Mouse (Mus musculus): ENCODE measurements around the gene Clrn2. TPM values are rescaled to one million over a fixed set of nuclear protein-coding genes. Genes with fewer than 3 reads are reported as not detected.

Gene Clrn2
- not detected in 2 replicates for polyA plus RNA-seq (2012; rRNA removed)

- WGBS = 78% methylated on average over 6 of the region's 6 CpGs
- Histone ChIP-seq H3K4me3 (ENCODE audit: low read depth, low read length) (no peak within 1 kb of the TSS), H3K27ac (ENCODE audit: insufficient read depth, low read depth, low read length) (no peak within 1 kb of the TSS), H3K27me3 (ENCODE audit: control insufficient read depth, insufficient read depth, low read length) (no peaks in the 10 kb centered on the region), H3K36me3 (ENCODE audit: control insufficient read depth, insufficient read depth, low read length) (no peaks in the 10 kb centered on the region), H3K4me1 (ENCODE audit: control insufficient read depth, insufficient read depth, insufficient read length, low read length) (peaks cover 9% of the 10 kb centered on the region; the same call in 1 of the 2 replicates)
- TF ChIP-seq POLR2A (IDR thresholded peaks at IDR 0.05; ENCODE audit: low read depth, low read length) = no peak
- no peak for TF ChIP-seq CTCF (IDR thresholded peaks at IDR 0.05; ENCODE audit: extremely low read depth, insufficient read length, insufficient replicate concordance, low read depth, low read length)
Observed at GRCm38 (mm10) chr5:45453451-45453850, at the start of gene Clrn2. Clrn2 (plus strand) TSS chr5:45453751.

GRCm38 (mm10) chr5:45406129-45406528 is 47.4 kb upstream of the Clrn2 start:
- Histone ChIP-seq H3K27ac (ENCODE audit: insufficient read depth, low read depth, low read length) (no peak overlapping the region), H3K27me3 (ENCODE audit: control insufficient read depth, insufficient read depth, low read length) (no peaks in the 10 kb centered on the region; the same call in 1 of the 2 replicates), H3K4me1 (ENCODE audit: control insufficient read depth, insufficient read depth, insufficient read length, low read length) (no peaks in the 10 kb centered on the region), H3K4me3 (ENCODE audit: low read depth, low read length) (no peak overlapping the region), H3K36me3 (ENCODE audit: control insufficient read depth, insufficient read depth, low read length) (no peaks in the 10 kb centered on the region)
- WGBS = 59% methylated on average over 2 of the region's 2 CpGs
- TF ChIP-seq CTCF (IDR thresholded peaks at IDR 0.05; ENCODE audit: extremely low read depth, insufficient read length, insufficient replicate concordance, low read depth, low read length) = no peak
- TF ChIP-seq POLR2A (IDR thresholded peaks at IDR 0.05; ENCODE audit: low read depth, low read length) = no peak

DNA sequence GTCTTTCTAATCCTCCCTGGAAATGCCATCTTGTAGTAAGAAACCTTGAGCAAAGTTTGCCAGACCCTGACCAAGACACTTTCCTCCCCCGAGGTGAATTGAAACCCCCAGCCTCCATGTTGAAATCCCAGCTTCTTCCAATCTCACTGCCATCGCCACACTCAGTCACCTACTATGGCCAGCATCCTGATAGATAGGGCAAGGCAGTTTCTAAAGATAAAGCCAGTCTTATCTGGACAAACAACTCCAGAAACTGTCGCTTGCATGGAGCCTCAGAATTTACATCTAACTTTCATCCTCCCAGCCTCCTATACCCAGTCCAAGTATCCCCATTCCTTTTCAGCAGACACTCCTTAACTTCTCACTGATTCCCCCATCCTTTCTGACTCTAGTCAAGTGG is 37.1 kb upstream of the Clrn2 start:
- no peak overlapping the region for H3K4me3 ChIP-seq (ENCODE audit: low read depth, low read length)
- H3K27ac ChIP-seq (ENCODE audit: insufficient read depth, low read depth, low read length) = no peak overlapping the region
- 75% methylated on average over 3 of the region's 3 CpGs for WGBS
- H3K27me3 ChIP-seq (ENCODE audit: control insufficient read depth, insufficient read depth, low read length) = no peaks in the 10 kb centered on the region
- TF ChIP-seq CTCF (IDR thresholded peaks at IDR 0.05; ENCODE audit: extremely low read depth, insufficient read length, insufficient replicate concordance, low read depth, low read length) (no peak), POLR2A (IDR thresholded peaks at IDR 0.05; ENCODE audit: low read depth, low read length) (no peak)
- H3K4me1 ChIP-seq (ENCODE audit: control insufficient read depth, insufficient read depth, insufficient read length, low read length) = peaks cover 3% of the 10 kb centered on the region
- no peaks in the 10 kb centered on the region for H3K36me3 ChIP-seq (ENCODE audit: control insufficient read depth, insufficient read depth, low read length)

GRCm38 (mm10) chr5:45417859-45418443 is 35.6 kb upstream of the Clrn2 start:
- Histone ChIP-seq H3K27me3 (ENCODE audit: control insufficient read depth, insufficient read depth, low read length) (no peaks in the 10 kb centered on the region), H3K27ac (ENCODE audit: insufficient read depth, low read depth, low read length) (no peak overlapping the region), H3K4me1 (ENCODE audit: control insufficient read depth, insufficient read depth, insufficient read length, low read length) (peaks cover 3% of the 10 kb centered on the region), H3K36me3 (ENCODE audit: control insufficient read depth, insufficient read depth, low read length) (no peaks in the 10 kb centered on the region), H3K4me3 (ENCODE audit: low read depth, low read length) (no peak overlapping the region)
- 40% methylated on average over 3 of the region's 3 CpGs for WGBS
- no peak for TF ChIP-seq CTCF (IDR thresholded peaks at IDR 0.05; ENCODE audit: extremely low read depth, insufficient read length, insufficient replicate concordance, low read depth, low read length)
- TF ChIP-seq POLR2A (IDR thresholded peaks at IDR 0.05; ENCODE audit: low read depth, low read length) = no peak

- TF ChIP-seq POLR2A (IDR thresholded peaks at IDR 0.05; ENCODE audit: low read depth, low read length) (no peak), CTCF (IDR thresholded peaks at IDR 0.05; ENCODE audit: extremely low read depth, insufficient read length, insufficient replicate concordance, low read depth, low read length) (peak; percentile 49; the same call in 1 of the 2 replicates)
- H3K36me3 ChIP-seq (ENCODE audit: control insufficient read depth, insufficient read depth, low read length) = no peaks in the 10 kb centered on the region
- peaks cover 3% of the 10 kb centered on the region for H3K4me1 ChIP-seq (ENCODE audit: control insufficient read depth, insufficient read depth, insufficient read length, low read length)
- no peak overlapping the region for H3K27ac ChIP-seq (ENCODE audit: insufficient read depth, low read depth, low read length)
- H3K4me3 ChIP-seq (ENCODE audit: low read depth, low read length) = no peak overlapping the region
- no peaks in the 10 kb centered on the region for H3K27me3 ChIP-seq (ENCODE audit: control insufficient read depth, insufficient read depth, low read length)
- 48% methylated on average over 10 of the region's 10 CpGs for WGBS
Observed at GRCm38 (mm10) chr5:45419841-45420638, 33.5 kb upstream of the Clrn2 start.

DNA sequence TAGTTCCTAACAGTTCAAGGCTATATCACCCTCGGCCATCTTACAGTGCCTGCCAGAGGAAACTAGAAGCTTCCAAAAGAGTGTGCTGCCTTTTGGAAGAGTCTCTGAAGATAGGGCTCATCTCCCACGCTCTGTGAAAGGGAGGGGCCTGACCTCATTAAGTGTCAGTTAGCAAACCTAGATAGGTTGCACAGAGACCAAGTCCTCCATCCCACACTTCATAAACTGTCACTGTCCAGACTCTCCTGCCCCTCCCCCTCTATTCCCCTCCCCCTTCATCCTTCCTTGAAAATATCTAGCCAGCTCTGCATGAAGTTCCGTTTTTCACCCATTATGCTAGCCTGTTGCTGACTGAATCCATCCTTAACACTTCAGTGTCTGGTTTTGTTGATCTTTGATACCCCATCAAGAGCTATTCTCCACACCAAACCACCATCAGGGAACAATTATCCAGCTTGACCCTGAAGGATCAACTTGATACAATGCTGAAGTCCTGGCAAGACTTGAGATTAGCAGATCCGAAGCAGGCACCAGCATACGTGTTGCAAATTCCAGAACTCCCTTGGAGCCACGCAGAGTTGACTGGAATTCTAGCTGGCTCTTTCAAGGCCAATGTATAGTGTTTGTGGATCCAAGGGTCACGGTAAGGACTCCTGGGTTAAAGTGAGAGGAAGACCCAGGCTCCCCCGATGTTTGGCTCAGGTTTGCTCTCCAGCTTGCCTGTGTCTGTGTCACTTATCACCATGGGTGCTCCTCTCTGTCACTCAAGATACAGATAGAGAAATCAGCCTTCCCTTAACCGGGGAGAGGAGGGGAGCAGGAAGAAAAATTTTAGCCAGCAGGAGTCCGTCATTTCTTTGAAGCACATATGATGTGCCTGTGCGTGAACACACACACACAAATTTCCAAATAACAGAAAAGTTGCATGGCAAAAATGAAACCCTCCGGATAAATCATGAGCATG is 31.4 kb upstream of the Clrn2 start:
- H3K4me3 ChIP-seq (ENCODE audit: low read depth, low read length) = no peak overlapping the region
- peaks cover 3% of the 10 kb centered on the region for H3K4me1 ChIP-seq (ENCODE audit: control insufficient read depth, insufficient read depth, insufficient read length, low read length)
- H3K36me3 ChIP-seq (ENCODE audit: control insufficient read depth, insufficient read depth, low read length) = no peaks in the 10 kb centered on the region
- WGBS = 69% methylated on average over 12 of the region's 12 CpGs
- H3K27me3 ChIP-seq (ENCODE audit: control insufficient read depth, insufficient read depth, low read length) = no peaks in the 10 kb centered on the region
- H3K27ac ChIP-seq (ENCODE audit: insufficient read depth, low read depth, low read length) = no peak overlapping the region
- no peak for TF ChIP-seq CTCF (IDR thresholded peaks at IDR 0.05; ENCODE audit: extremely low read depth, insufficient read length, insufficient replicate concordance, low read depth, low read length)
- no peak for TF ChIP-seq POLR2A (IDR thresholded peaks at IDR 0.05; ENCODE audit: low read depth, low read length)
